Mouse (Mus musculus): Measurements from ENCODE around the gene Git1.

Git1 gene

GRCm38 (mm10) chr11:77520601-77521529 lies 27.5 kb downstream of the Git1 start:
- peak; percentile 85 for DNase-seq (ENCODE audit: low read depth)

GRCm38 (mm10) chr11:77525804-77526486 lies 32.6 kb downstream of the Git1 start:
- peak; percentile 68 for DNase-seq (ENCODE audit: low read depth)

GRCm38 (mm10) chr11:77528420-77528819 lies 35.1 kb downstream of the Git1 start:
- DNase-seq (ENCODE audit: low read depth), result peak; percentile 37

- DNase-seq (ENCODE audit: low read depth), result no peak
Observed at GRCm38 (mm10) chr11:77529644-77530043, 36.3 kb downstream of the Git1 start.

- no peak for DNase-seq (ENCODE audit: low read depth)
Observed at GRCm38 (mm10) chr11:77530862-77531261, 37.5 kb downstream of the Git1 start.

- DNase-seq (ENCODE audit: low read depth), result no peak
Observed at GRCm38 (mm10) chr11:77532202-77532846, 39.0 kb downstream of the Git1 start.

GRCm38 (mm10) chr11:77545261-77545660 lies 51.9 kb downstream of the Git1 start:
- DNase-seq (ENCODE audit: low read depth), result peak; percentile 37

All from 416B (cell line).